Mouse (Mus musculus) cerebellum, postnatal 14 days (tissue): Measurements from ENCODE around the gene 4933402N03Rik.

ENCODE experiments used
- DNase-seq, 2 experiments: peaks; one replicate each; pipeline ENCODE4 v3.0.0; 2021; ENCODE audit warnings: mixed read lengths in 2 of 2

The 4933402N03Rik gene

GRCm38 (mm10) chr7:131146214-131146613, at the start of gene 4933402N03Rik:
4933402N03Rik (minus strand) TSS chr7:131146314.
- DNase-seq = no peak

- DNase-seq = no peak
Measured at GRCm38 (mm10) chr7:131187996-131188395, 41.9 kb upstream of the 4933402N03Rik start.

DNA sequence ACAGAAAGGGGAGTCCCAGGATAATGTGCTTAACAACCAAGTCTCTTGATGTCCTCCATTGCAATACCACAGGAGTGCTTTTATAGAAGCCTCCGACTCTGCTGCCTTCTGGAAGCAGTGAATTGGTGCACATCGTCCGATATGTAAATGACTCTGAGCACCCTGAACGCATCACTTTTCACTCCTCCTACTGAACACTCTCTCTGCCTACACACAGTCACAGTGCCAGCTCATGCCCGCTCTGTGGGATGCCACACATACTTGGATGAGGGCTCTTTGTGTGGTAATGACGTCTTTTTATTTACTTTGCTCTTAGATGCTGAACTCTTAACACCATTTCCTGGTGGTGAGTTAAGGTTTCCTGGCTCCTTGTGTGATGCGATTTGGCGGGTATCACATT, 40.9 kb upstream of the 4933402N03Rik start:
- no peak for DNase-seq

DNA sequence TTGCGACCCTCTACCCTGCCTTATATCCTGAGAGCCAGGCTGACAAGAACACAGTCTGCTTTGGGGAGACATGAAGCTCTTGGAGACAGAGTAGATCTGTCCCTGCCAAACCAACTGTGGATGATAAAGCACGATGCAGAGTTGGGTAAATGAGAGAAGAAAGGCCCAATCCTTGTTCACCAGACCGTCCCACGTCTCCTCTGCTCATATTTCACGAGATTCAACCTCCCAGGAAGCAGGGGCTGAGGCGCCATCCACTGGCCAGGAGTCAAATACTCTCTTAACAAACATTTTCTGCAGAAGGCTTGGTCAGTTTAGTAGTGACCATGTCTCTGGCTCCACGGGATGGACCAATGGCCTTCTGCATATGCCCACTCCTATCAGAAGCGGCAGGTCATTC, 38.2 kb upstream of the 4933402N03Rik start:
- DNase-seq = no peak

DNA sequence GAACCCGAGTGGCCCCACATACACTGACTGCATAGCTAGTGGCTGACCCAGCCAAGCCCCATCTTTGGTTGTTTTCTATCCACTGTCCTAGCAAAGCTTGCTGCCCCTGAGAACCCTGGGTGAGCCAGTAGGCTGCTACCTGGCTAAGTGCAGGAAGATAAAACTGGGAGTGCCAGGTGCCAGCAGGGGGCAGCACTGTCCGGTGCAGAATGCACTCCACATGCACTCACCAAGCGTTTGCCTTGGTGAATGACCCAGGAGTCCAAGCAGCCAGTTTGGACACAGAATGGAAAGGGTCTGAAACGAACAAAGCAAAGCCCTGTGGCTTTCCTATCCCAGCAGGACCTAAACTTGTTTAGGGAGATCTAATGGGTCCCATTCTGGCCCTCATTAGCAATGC, 36.6 kb upstream of the 4933402N03Rik start:
- peak; percentile 47 to 67 for DNase-seq

- DNase-seq = peak; percentile 51 to 53
Measured at GRCm38 (mm10) chr7:131174121-131174520, 28.0 kb upstream of the 4933402N03Rik start, which contains the start of gene 5430419D17Rik. 5430419D17Rik (plus strand) TSS chr7:131174402.

DNA sequence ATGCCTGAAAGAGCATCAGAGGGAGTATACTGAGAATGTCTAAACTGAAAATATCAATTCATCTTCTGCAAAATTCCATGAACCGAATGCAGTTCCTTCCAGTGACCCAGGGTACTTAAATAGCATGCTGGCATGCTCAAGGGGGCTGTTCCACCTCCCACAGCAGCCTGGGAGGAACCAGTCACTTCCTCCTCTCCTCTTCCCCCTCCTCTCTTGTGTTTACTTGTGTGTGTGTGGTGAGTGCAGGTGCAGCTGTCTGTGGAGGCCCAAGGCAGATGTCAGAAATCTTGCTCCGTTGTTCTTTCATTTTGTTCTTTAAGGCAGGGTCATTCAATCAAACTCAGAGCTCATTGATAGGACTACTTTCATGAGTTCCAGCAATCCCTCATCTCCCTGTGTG, 23.0 kb upstream of the 4933402N03Rik start:
- DNase-seq = no peak

DNA sequence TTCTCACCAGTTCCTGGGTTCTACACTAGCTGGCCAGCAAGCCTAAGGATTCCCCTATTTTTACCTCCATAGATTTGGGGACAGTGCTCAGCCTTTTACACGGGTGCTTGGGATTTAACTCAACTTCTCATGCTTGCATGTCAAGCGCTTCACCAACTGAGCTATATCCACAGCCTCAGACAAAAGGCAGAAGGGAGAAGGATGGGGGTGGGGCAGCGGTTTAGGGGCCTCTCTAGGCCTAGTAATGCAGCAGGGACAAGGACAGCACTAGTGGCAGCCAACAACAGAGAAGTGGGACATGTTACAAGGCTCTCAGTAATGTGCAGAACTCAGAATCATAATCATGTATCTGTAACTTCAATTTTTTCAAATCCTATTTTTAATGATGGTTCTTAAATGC, 21.7 kb upstream of the 4933402N03Rik start:
- no peak for DNase-seq

DNA sequence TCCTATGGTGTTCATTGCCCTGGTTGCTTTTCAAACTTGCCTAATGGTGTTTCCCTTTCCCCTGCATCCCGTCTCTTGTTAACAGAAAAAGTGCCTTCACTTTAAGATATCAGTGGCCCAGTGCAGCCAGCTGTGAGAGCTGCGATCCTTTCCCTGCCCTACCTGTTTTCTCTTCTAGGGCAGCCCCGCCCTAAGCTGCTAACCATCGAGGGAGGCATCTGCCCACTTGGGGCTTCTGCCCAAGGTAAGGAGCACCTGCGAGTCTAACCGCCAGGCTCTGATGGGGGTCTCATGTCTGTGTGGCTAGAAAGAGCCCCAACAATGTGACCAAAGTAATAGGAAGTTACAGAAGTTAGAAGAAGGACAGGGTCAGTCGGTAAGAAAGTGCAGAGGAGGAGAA, 16.1 kb upstream of the 4933402N03Rik start:
- no peak for DNase-seq

DNA sequence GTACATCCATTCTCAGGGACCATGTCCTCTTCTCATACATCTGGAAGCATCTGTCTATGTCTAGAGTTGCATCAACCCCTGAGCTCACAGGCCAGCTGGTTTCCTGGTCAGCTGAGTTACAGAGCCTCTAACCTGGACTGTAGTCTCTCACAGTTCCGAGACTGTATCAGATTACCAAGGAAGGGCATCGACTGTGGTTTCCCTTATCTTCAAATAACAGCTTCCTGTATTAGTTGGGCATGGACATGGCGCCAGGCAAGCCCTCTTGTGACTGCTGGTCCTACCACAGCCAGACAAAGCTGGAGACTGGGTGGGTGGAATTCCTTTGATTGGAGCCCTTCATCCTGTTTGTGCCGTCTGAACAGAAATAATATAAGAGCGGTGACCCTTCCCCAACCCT, 6.9 kb upstream of the 4933402N03Rik start:
- no peak for DNase-seq

DNA sequence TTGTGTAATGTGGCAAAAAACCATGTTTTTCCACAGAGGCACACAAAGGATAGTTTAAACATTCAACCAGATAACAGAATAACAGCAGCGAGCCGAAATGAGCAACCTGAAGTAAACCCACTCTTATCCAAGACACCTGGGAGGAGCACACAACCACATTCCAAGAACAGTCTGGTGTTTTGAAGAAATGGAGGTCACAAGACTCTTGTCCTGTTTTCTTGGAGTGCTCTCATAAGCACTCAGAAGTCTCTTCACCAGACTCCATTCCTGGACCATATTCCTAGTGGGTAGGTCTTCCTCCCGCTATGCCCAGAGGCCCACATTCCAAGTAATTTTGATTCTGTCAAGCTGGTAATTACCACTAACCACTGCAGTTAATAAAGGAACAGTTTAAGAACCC, 4.1 kb upstream of the 4933402N03Rik start:
- no peak for DNase-seq

- no peak for DNase-seq
Measured at GRCm38 (mm10) chr7:131133181-131133580, 12.9 kb downstream of the 4933402N03Rik start.

GRCm38 (mm10) chr7:131130021-131130420, 16.1 kb downstream of the 4933402N03Rik start:
- DNase-seq = no peak

- peak in 1 of 2 experiments; percentile 30 for DNase-seq
Measured at GRCm38 (mm10) chr7:131122210-131122807, 23.8 kb downstream of the 4933402N03Rik start.

DNA sequence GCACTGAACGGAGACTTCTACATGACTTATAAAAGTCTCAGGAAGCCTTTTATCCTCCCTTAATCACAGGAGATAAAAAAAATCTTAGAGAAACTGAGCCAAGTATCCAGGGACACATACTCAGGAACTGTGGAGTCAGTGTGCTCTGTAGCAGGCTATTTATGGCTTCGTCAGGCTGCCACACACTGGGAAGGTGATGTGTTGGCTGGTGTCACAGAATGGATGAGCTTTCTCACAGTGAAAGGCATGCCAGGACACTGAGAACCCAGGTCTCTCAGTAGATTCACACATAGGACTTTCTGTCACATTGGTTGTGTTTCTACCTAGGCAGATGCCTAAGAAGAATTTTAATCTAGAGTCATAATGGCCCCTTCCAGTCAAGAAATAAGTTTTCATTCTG, 31.7 kb downstream of the 4933402N03Rik start:
- peak; percentile 46 to 70 for DNase-seq

- peak; percentile 68 to 69 for DNase-seq
Measured at GRCm38 (mm10) chr7:131113676-131114075, 32.4 kb downstream of the 4933402N03Rik start.

GRCm38 (mm10) chr7:131112486-131112885, 33.6 kb downstream of the 4933402N03Rik start:
- DNase-seq = peak; percentile 87 to 88
